Comparison of ENCODE assay signal across 13 mouse cellular contexts in the genomic region with DNA sequence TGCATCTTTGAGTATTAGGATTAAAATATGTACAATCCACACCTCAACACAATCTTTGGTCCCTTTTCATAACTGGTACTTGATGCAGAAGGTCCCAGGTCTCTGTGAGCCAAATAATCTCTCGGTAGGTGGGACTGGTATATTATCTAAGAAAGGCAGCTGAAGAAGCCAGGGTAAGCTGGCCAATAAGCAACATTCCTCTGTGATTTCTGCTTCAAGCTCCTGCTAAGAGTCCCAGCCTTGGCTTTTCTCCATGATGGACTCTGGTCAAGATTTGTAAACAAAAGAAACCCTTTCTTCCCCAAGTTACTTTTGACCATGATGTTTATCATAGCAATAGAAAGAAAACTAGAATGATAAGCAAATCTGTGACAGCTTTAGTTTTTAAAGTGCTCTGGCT.
DNase-seq lines count a peak whose midpoint lies in the region; ATAC-seq lines count a peak whose summit lies in the region.
"Had no signal": no experiment of that assay in that cellular context is flagged by ENCODE, and none has a peak within 500 bp of the region (broad histone marks: within the 10 kb centered on the region; RNA-seq: fewer than 3 reads in every experiment).

No protein-coding gene starts in this region.

- no peak overlapping the region for H3K4me3 ChIP-seq in heart, embryonic 12.5 days
- H3K4me3 ChIP-seq in lung, embryonic 15.5 days: no peak overlapping the region
- H3K4me3 ChIP-seq: heart, embryonic 15.5 days; midbrain, embryonic 10.5 days had no signal

- peak; percentile 5 for DNase-seq in heart, postnatal 4 days
- no peak for DNase-seq in lung, postnatal 4 days
- DNase-seq in cerebellum, adult 18-20 months: peak; percentile 62 to 63
- DNase-seq in lung, postnatal 10 days: peak; percentile 26
- DNase-seq in yolk sac, embryonic 10.5 days (ENCODE audit: low spot score): no peak
- DNase-seq in thymus, postnatal 25 days: no peak
- DNase-seq: forebrain, postnatal 0 days; gastrocnemius, postnatal 25 days had no signal

- no peak for ATAC-seq in heart, embryonic 12.5 days (ENCODE audit: insufficient number of reproducible peaks, low FRiP score)
- 0 out of 2 replicates have a peak, but pooled peaks have one; percentile 42 for ATAC-seq in lung, embryonic 15.5 days (ENCODE audit: borderline replicate concordance, extremely low read depth, low FRiP score, low TSS enrichment)
- ATAC-seq: forebrain, postnatal 0 days had no signal

- H3K4me1 ChIP-seq in heart, embryonic 12.5 days (replicated peaks): peaks cover 6% of the 10 kb centered on the region
- H3K4me1 ChIP-seq in lung, embryonic 15.5 days: no peaks in the 10 kb centered on the region

- H3K9ac ChIP-seq in heart, embryonic 12.5 days: no peak overlapping the region
- H3K9ac ChIP-seq in lung, embryonic 15.5 days: no peak overlapping the region
- H3K9ac ChIP-seq: forebrain, postnatal 0 days; heart, embryonic 15.5 days; hindbrain, embryonic 14.5 days had no signal

- H3K4me2 ChIP-seq in heart, embryonic 12.5 days: no peak overlapping the region
- no peak overlapping the region for H3K4me2 ChIP-seq in lung, embryonic 15.5 days
- H3K4me2 ChIP-seq: heart, embryonic 15.5 days; hindbrain, embryonic 14.5 days had no signal

- no peaks in the 10 kb centered on the region for H3K27me3 ChIP-seq in heart, embryonic 12.5 days (replicated peaks)
- H3K27me3 ChIP-seq in lung, embryonic 15.5 days: no peaks in the 10 kb centered on the region
- H3K27me3 ChIP-seq: heart, embryonic 15.5 days had no signal

- WGBS in heart, embryonic 12.5 days: 38% methylated on average over 1 of the region's 1 CpGs
- WGBS in lung, embryonic 15.5 days: 22% methylated on average over 1 of the region's 1 CpGs

- no peaks in the 10 kb centered on the region for H3K36me3 ChIP-seq in heart, embryonic 12.5 days
- H3K36me3 ChIP-seq in lung, embryonic 15.5 days: no peaks in the 10 kb centered on the region
- H3K36me3 ChIP-seq: heart, embryonic 15.5 days; midbrain, embryonic 10.5 days had no signal

- no peaks in the 10 kb centered on the region for H3K9me3 ChIP-seq in heart, embryonic 12.5 days (replicated peaks)
- H3K9me3 ChIP-seq in lung, embryonic 15.5 days: no peaks in the 10 kb centered on the region
- H3K9me3 ChIP-seq: heart, embryonic 15.5 days; midbrain, embryonic 10.5 days had no signal

- H3K27ac ChIP-seq in heart, embryonic 12.5 days (ENCODE audit: poor library complexity, severe bottlenecking): no peak overlapping the region
- H3K27ac ChIP-seq in lung, embryonic 15.5 days: no peak overlapping the region
- H3K27ac ChIP-seq: heart, embryonic 15.5 days; hindbrain, embryonic 14.5 days; midbrain, embryonic 10.5 days had no signal

Comparison
In these comparisons a context has a peak if more than half of its experiments do, and no peak if none do; other contexts are left out.
1. DNase-seq: peak in heart, postnatal 4 days (single experiment), cerebellum, adult 18-20 months (2 of 2) and lung, postnatal 10 days (single experiment); none in lung, postnatal 4 days (0 of 2), yolk sac, embryonic 10.5 days (single experiment) and thymus, postnatal 25 days (single experiment).